Mouse (Mus musculus): Measurements from ENCODE around the gene Pcyt2. TPM values are rescaled to one million over a fixed set of nuclear protein-coding genes. Genes with fewer than 3 reads are reported as not detected.
"Not testable (repeated sequence)": the region's sequence is repeated elsewhere in the genome, so short reads cannot be mapped to it uniquely, and the experiment has no call there.

Gene Pcyt2
- polyA plus RNA-seq, 1 experiment from 2014 or later: 164 TPM

DNA sequence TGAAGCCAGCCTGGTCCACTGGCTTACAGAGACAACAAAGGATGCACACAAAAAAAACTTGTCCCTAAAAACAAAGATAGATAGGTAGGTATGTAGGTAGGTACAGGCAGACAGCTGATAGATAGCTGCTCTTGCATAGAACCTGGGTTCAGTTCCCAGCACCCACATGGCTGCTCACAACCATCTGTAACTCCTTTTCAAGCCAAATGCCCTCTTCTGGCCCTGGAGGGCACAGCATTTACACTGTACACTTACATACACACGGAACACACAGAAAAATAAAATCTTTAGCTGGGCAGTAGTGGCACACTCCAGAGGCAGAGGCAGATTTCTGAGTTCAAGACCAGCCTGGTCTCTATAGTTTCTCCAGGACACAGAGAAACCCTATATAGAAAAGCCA lies 33.8 kb downstream of the Pcyt2 start:
- ATAC-seq (ENCODE audit: low FRiP score, low TSS enrichment): no peak
- Histone ChIP-seq H3K4me2 (replicated peaks; ENCODE audit: low read depth, low read length) (no peak overlapping the region), H3K36me3 (ENCODE audit: insufficient read depth, low read length) (peaks cover 45% of the 10 kb centered on the region), H3K27ac (ENCODE audit: low read length) (no peak overlapping the region), H3K4me3 (ENCODE audit: low read length) (no peak overlapping the region), H3K4me1 (ENCODE audit: insufficient read depth, low read length) (peaks cover 25% of the 10 kb centered on the region), H3K9me3 (ENCODE audit: low read length) (0 out of 2 replicates have a peak, but pooled peaks cover 4% of the 10 kb centered on the region), H3K27me3 (ENCODE audit: insufficient read depth, low read length) (no peaks in the 10 kb centered on the region), H3K9ac (replicated peaks; ENCODE audit: low read length) (no peak overlapping the region)
- 100% methylated on average over 1 of the region's 1 CpGs for WGBS

GRCm38 (mm10) chr11:120582982-120583293 lies 34.8 kb downstream of the Pcyt2 start:
- H3K9me3 ChIP-seq (ENCODE audit: low read length); H3K27me3 ChIP-seq (ENCODE audit: insufficient read depth, low read length); ATAC-seq (ENCODE audit: low FRiP score, low TSS enrichment); H3K4me2 ChIP-seq (replicated peaks; ENCODE audit: low read depth, low read length); H3K27ac ChIP-seq (ENCODE audit: low read length); H3K9ac ChIP-seq (replicated peaks; ENCODE audit: low read length); H3K4me3 ChIP-seq (ENCODE audit: low read length): not testable (repeated sequence)
- whole genome bisulfite sequencing: 87% methylated on average over 2 of the region's 2 CpGs
- peaks cover 35% of the 10 kb centered on the region for H3K4me1 ChIP-seq (ENCODE audit: insufficient read depth, low read length)
- peaks cover 47% of the 10 kb centered on the region for H3K36me3 ChIP-seq (ENCODE audit: insufficient read depth, low read length)

DNA sequence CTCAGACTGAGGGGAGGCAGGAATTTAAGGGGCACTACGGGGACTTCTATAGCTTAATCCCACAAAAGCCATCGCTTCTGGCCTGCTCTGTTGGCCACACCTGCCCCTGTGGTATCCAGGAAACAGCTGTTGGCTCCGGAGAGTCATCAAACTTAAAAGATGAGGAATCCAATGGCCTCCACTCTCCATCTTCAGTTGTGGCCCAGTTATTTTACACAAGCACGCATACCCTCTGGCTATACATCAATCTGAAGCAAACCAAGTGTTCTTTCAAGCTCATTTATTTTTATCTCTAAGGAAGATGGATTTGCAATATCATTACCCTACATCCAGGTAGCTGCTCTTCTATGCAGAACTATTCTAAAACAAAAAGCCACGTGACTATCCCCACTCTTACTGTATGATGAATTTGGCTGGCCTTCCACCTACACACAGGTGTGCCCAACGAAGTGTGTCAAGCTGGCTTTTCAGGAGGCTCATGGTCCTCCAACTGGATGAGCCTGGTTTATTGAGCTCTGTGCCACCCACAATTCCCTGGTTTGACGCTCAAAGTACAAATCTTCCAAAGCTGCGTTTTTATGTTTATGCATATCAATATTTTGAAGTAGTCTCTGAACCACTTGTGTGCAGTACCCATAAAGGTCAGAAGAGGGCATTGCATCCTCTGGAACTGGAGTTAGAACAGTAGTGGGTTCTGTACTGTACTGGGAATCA lies 35.3 kb downstream of the Pcyt2 start:
- ATAC-seq (ENCODE audit: low FRiP score, low TSS enrichment): no peak
- peaks cover 52% of the 10 kb centered on the region for H3K36me3 ChIP-seq (ENCODE audit: insufficient read depth, low read length)

DNA sequence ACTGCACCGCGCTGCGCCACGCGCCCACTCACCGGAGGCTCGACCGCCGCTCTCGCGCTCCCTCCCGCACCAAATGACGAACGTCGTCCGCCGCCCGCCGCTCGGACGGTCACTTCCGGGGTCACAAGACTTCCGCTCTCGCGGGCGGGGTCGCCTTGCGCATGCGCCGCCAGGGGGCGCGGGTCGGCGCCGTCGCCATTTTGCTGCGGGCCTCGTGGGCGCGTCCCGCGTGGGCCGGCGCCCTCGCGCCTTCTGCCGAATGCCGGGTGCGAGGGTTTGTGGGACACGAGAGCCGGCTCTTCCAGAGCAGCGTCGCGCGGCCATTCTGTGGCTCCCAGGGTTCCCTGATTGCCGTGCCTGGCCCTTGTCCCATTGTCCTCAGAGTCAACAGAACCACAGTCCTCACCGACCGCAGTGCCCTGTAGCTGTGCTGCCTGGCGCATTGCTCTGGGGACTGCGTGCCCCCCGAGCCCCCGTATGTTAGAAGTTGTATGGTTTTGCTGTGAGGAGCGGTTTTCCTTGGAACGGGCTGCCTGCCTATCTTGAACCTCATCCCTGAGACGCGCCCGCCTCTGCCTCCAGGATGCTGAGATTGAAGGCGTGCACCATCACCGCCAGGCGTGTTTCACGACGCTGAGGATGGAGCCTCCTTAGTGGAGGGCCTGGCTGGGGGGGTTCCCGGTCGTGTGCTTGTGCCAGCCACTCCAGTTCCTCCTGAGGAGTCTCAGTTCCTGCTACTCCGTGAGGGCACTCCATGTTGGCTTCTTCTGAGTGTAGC lies 36.1 kb downstream of the Pcyt2 start, which contains the start of gene Arhgdia:
TSS of gene Arhgdia (minus strand) at position 135 of the 778 bp plus-strand sequence.
- Histone ChIP-seq H3K4me3 (ENCODE audit: low read length) (peak within 1 kb of the TSS; percentile 88), H3K4me2 (replicated peaks; ENCODE audit: low read depth, low read length) (peak within 1 kb of the TSS; percentile 61), H3K9me3 (ENCODE audit: low read length) (0 out of 2 replicates have a peak, but pooled peaks cover 4% of the 10 kb centered on the region), H3K27ac (ENCODE audit: low read length) (peak within 1 kb of the TSS; percentile 90), H3K4me1 (ENCODE audit: insufficient read depth, low read length) (peaks cover 41% of the 10 kb centered on the region), H3K36me3 (ENCODE audit: insufficient read depth, low read length) (peaks cover 49% of the 10 kb centered on the region), H3K27me3 (ENCODE audit: insufficient read depth, low read length) (no peaks in the 10 kb centered on the region), H3K9ac (replicated peaks; ENCODE audit: low read length) (peak within 1 kb of the TSS; percentile 97)
- WGBS: 6% methylated on average over 69 of the region's 75 CpGs
- ATAC-seq (ENCODE audit: low FRiP score, low TSS enrichment): peak; percentile 24

More for the DNA sequence above, 35.3 kb downstream of the Pcyt2 start:
- Histone ChIP-seq H3K9me3 (ENCODE audit: low read length) (0 out of 2 replicates have a peak, but pooled peaks cover 4% of the 10 kb centered on the region), H3K9ac (replicated peaks; ENCODE audit: low read length) (peak overlapping the region; percentile 97), H3K27me3 (ENCODE audit: insufficient read depth, low read length) (no peaks in the 10 kb centered on the region), H3K27ac (ENCODE audit: low read length) (peak overlapping the region; percentile 90), H3K4me1 (ENCODE audit: insufficient read depth, low read length) (peaks cover 39% of the 10 kb centered on the region), H3K4me3 (ENCODE audit: low read length) (peak overlapping the region; percentile 88), H3K4me2 (replicated peaks; ENCODE audit: low read depth, low read length) (peak overlapping the region; percentile 61)
- 73% methylated on average over 8 of the region's 8 CpGs for WGBS

GRCm38 (mm10) chr11:120580871-120581331 lies 36.8 kb downstream of the Pcyt2 start:
- Histone ChIP-seq H3K27ac (ENCODE audit: low read length) (peak overlapping the region; percentile 90), H3K9ac (replicated peaks; ENCODE audit: low read length) (peak overlapping the region; percentile 97), H3K36me3 (ENCODE audit: insufficient read depth, low read length) (peaks cover 45% of the 10 kb centered on the region), H3K4me1 (ENCODE audit: insufficient read depth, low read length) (peaks cover 41% of the 10 kb centered on the region), H3K27me3 (ENCODE audit: insufficient read depth, low read length) (no peaks in the 10 kb centered on the region), H3K9me3 (ENCODE audit: low read length) (0 out of 2 replicates have a peak, but pooled peaks cover 4% of the 10 kb centered on the region), H3K4me2 (replicated peaks; ENCODE audit: low read depth, low read length) (peak overlapping the region; percentile 61), H3K4me3 (ENCODE audit: low read length) (peak overlapping the region; percentile 88)
- WGBS: under 1% methylated on average over 39 of the region's 44 CpGs
- ATAC-seq (ENCODE audit: low FRiP score, low TSS enrichment): peak; percentile 44; the same call in 1 of the 2 replicates

GRCm38 (mm10) chr11:120580190-120580589 lies 37.5 kb downstream of the Pcyt2 start:
- 58% methylated on average over 7 of the region's 7 CpGs for WGBS
- H3K4me2 ChIP-seq (replicated peaks; ENCODE audit: low read depth, low read length): peak overlapping the region; percentile 61
- peak overlapping the region; percentile 88 for H3K4me3 ChIP-seq (ENCODE audit: low read length)
- peak overlapping the region; percentile 97 for H3K9ac ChIP-seq (replicated peaks; ENCODE audit: low read length)
- 0 out of 2 replicates have a peak, but pooled peaks cover 4% of the 10 kb centered on the region for H3K9me3 ChIP-seq (ENCODE audit: low read length)
- peaks cover 40% of the 10 kb centered on the region for H3K36me3 ChIP-seq (ENCODE audit: insufficient read depth, low read length)
- ATAC-seq (ENCODE audit: low FRiP score, low TSS enrichment): no peak
- peaks cover 41% of the 10 kb centered on the region for H3K4me1 ChIP-seq (ENCODE audit: insufficient read depth, low read length)
- H3K27ac ChIP-seq (ENCODE audit: low read length): peak overlapping the region; percentile 90
- H3K27me3 ChIP-seq (ENCODE audit: insufficient read depth, low read length): no peaks in the 10 kb centered on the region

- peak overlapping the region; percentile 61 for H3K4me2 ChIP-seq (replicated peaks; ENCODE audit: low read depth, low read length)
- no peak for ATAC-seq (ENCODE audit: low FRiP score, low TSS enrichment)
- peak overlapping the region; percentile 90 for H3K27ac ChIP-seq (ENCODE audit: low read length)
- peak overlapping the region; percentile 88 for H3K4me3 ChIP-seq (ENCODE audit: low read length)
- peaks cover 45% of the 10 kb centered on the region for H3K4me1 ChIP-seq (ENCODE audit: insufficient read depth, low read length)
- 48% methylated on average over 15 of the region's 15 CpGs for WGBS
- peak overlapping the region; percentile 97 for H3K9ac ChIP-seq (replicated peaks; ENCODE audit: low read length)
- 0 out of 2 replicates have a peak, but pooled peaks cover 4% of the 10 kb centered on the region for H3K9me3 ChIP-seq (ENCODE audit: low read length)
- peaks cover 36% of the 10 kb centered on the region for H3K36me3 ChIP-seq (ENCODE audit: insufficient read depth, low read length)
- H3K27me3 ChIP-seq (ENCODE audit: insufficient read depth, low read length): no peaks in the 10 kb centered on the region
These were observed 38.2 kb downstream of the Pcyt2 start for GRCm38 (mm10) chr11:120579316-120580107.

DNA sequence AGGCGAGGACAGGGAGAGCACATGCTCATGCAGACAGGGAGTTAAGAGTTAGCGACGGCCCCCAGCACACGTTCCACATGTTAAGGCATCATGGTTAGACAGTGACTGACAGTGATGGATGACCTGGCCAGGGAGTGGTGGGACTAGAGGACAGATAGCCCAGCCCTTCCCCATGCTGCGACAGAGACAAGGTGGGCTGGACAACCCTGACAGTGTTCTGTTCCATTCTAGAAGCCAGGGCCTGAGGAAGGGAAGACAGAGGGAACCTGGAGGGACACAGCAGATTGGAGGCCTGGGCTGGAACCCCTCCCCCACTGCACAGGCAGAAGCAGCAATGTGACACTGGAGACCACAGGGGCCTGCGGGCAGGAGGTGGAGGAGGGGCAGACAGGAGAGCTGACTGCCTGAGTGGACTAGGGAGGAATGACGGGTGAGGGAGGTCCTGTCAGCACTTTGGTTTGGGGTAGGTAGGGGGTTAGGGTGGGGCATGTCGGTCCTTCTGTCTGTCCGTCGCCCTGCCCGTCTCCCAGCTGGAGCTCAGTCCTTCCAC lies 39.0 kb downstream of the Pcyt2 start:
- ATAC-seq (ENCODE audit: low FRiP score, low TSS enrichment): no peak
- Histone ChIP-seq H3K36me3 (ENCODE audit: insufficient read depth, low read length) (peaks cover 31% of the 10 kb centered on the region), H3K9ac (replicated peaks; ENCODE audit: low read length) (peak overlapping the region; percentile 23; the same call in 1 of the 2 replicates), H3K27ac (ENCODE audit: low read length) (peak overlapping the region; percentile 65), H3K4me3 (ENCODE audit: low read length) (no peak overlapping the region), H3K9me3 (ENCODE audit: low read length) (0 out of 2 replicates have a peak, but pooled peaks cover under 1% of the 10 kb centered on the region), H3K4me2 (replicated peaks; ENCODE audit: low read depth, low read length) (no peak overlapping the region), H3K4me1 (ENCODE audit: insufficient read depth, low read length) (peaks cover 50% of the 10 kb centered on the region), H3K27me3 (ENCODE audit: insufficient read depth, low read length) (no peaks in the 10 kb centered on the region)
- WGBS: 66% methylated on average over 11 of the region's 11 CpGs

All from kidney, embryonic 16.5 days (tissue).